Mouse (Mus musculus) limb, embryonic 15.5 days (tissue): ENCODE results near the gene Myo1g. TPM values are rescaled to one million over a fixed set of nuclear protein-coding genes. Genes with fewer than 3 reads are reported as not detected.

Experiments
- ATAC-seq: fragments of 200-750 bp; cut with Nextera tagmentation; 2 replicates; pipeline ENCODE4 v1.8.0; 2017; ENCODE audit warnings: low read depth, moderate TSS enrichment; ENCODE audit not compliant: insufficient number of reproducible peaks, low FRiP score, low TSS enrichment
- H3K27ac ChIP-seq: fragments of 300-500 bp; sonication (generic); 2 replicates; pipeline ENCODE4 v1.5.1; 2015; ENCODE audit warnings: moderate library complexity, mild to moderate bottlenecking, inconsistent platforms
- H3K27me3 ChIP-seq: fragments of 300-500 bp; sonication (generic); 2 replicates; pipeline ENCODE4 v1.6.1; 2015; ENCODE audit warnings: inconsistent platforms
- H3K36me3 ChIP-seq: fragments of 300-500 bp; sonication (generic); 2 replicates; pipeline ENCODE4 v1.6.1; 2015; ENCODE audit warnings: inconsistent platforms
- H3K4me1 ChIP-seq: fragments of 300-500 bp; sonication (generic); 2 replicates; pipeline ENCODE4 v1.6.1; 2015; ENCODE audit warnings: inconsistent platforms
- H3K4me2 ChIP-seq: fragments of 300-500 bp; sonication (generic); 2 replicates; pipeline ENCODE4 v1.6.1; 2015; ENCODE audit warnings: mild to moderate bottlenecking, inconsistent platforms
- H3K4me3 ChIP-seq: fragments of 300-500 bp; sonication (generic); 2 replicates; pipeline ENCODE4 v1.5.1; 2015; ENCODE audit warnings: mild to moderate bottlenecking, inconsistent platforms
- H3K9ac ChIP-seq: fragments of 300-500 bp; sonication (generic); 2 replicates; pipeline ENCODE4 v1.6.1; 2015; ENCODE audit warnings: inconsistent platforms
- H3K9me3 ChIP-seq: fragments of 300-500 bp; sonication (generic); 2 replicates; pipeline ENCODE4 v1.6.1; 2016; ENCODE audit warnings: inconsistent platforms
- WGBS: fragments of 180-500 bp; shearing (Covaris S2); methylation state at CpG from one replicate; pipeline ENCODE4 v1.1.7; 2015; 5-methylcytosine and 5-hydroxymethylcytosine counted together
- polyA plus RNA-seq: library from polyadenylated mRNA; unstranded; fragments of >200 nt; fragmentation: Nextera tagmentation; extraction: Ambion mirVana; gene quantifications from 2 replicates; pipeline ENCODE4 v1.2.1, GENCODE M21; 2015

Myo1g gene
- polyA plus RNA-seq, 1 experiment from 2014 or later = 3.6 TPM

DNA sequence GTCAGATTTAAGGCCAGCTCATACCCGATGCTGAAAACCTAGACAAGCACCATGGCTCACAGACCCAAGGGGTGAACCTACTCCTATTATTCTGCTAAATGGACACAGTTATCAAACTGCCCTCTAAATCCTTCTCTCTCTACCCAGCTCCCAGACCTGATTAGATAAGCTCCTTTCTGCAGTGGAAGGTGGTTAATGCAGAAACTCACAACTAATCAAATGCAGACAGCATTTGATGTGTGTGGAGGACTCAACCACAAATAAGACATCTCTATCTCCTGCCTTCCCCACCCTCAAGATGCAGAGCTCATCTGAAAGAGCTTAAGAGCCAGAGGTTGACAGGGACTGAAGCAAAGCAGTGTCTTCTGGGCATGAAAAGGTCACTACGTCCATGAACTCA is 37.7 kb downstream of the Myo1g start:
- Histone ChIP-seq H3K9me3 (no peaks in the 10 kb centered on the region), H3K36me3 (no peaks in the 10 kb centered on the region), H3K4me3 (no peak overlapping the region), H3K9ac (no peak overlapping the region), H3K4me1 (no peaks in the 10 kb centered on the region), H3K27ac (no peak overlapping the region), H3K4me2 (no peak overlapping the region), H3K27me3 (no peaks in the 10 kb centered on the region)
- 85% methylated on average over 2 of the region's 2 CpGs for WGBS
- no peak for ATAC-seq

DNA sequence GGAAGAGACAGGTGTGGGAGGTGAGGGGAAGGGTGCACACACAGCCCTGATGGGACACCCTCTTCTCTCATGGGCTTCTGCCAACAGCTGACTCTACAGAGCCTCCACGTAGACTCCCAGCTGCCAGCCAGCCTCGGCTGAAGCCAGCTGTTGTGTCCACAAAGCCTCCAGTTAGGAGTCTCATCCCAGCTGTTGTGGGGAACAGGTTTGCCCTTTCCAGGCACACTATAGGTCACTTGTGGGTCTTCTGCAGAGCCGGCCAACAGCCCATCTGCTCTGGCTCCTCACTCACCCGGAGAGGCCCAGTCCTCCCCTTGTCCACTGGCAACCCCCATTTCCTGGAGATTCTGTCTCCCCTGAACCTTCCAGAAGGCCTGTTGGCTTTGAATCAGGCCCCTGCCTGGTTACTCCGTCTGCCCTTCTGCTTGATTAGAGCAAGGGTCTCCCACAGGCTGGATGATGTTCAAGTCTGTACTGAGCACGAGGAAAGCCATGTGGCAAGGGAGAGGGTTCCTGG is 39.0 kb downstream of the Myo1g start:
- H3K4me3 ChIP-seq = no peak overlapping the region
- peak; percentile 42; the same call in 1 of the 2 replicates for ATAC-seq
- no peak overlapping the region for H3K27ac ChIP-seq
- 74% methylated on average over 6 of the region's 6 CpGs for WGBS
- H3K27me3 ChIP-seq = no peaks in the 10 kb centered on the region
- H3K4me1 ChIP-seq = no peaks in the 10 kb centered on the region
- H3K36me3 ChIP-seq = no peaks in the 10 kb centered on the region
- no peak overlapping the region for H3K9ac ChIP-seq
- no peaks in the 10 kb centered on the region for H3K9me3 ChIP-seq
- no peak overlapping the region for H3K4me2 ChIP-seq

DNA sequence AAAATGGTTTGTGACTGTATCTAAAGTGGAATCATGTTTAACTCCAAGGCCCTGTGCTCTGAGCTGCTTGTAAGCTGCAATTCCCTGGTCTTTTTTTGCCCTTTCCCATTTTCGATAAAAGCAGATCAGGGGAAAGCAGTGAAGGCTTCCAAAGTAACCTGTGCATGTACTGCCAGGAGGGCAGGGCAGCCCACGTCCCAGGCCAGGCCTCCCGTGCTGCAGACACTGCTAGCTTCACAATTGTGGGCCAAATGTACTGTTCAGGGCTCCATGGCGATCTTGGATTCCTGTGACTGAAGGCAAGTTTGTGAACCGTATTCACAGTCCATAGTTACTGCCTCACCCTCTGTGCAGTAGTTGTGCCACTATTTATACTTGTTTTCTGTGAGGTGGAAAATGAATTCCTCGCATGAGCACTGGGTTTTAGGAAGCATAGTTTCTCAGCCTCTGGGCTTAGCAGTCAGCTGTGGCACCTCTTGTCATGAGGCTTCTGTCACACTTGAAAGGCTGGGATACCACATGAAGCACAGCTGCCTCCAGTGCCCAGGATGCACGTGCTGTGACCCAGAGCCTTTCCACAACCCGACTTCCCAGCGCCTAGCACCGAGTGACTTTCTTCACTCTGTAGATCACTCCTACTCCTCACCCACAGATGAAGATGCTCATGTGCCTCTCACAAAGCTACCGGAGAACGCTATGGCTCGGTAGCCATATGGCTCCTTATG is 39.9 kb downstream of the Myo1g start:
- Histone ChIP-seq H3K4me3 (no peak overlapping the region), H3K36me3 (no peaks in the 10 kb centered on the region), H3K27me3 (no peaks in the 10 kb centered on the region), H3K9me3 (no peaks in the 10 kb centered on the region), H3K4me1 (no peaks in the 10 kb centered on the region), H3K9ac (no peak overlapping the region), H3K27ac (no peak overlapping the region), H3K4me2 (no peak overlapping the region)
- no peak for ATAC-seq
- 78% methylated on average over 13 of the region's 13 CpGs for whole genome bisulfite sequencing

DNA sequence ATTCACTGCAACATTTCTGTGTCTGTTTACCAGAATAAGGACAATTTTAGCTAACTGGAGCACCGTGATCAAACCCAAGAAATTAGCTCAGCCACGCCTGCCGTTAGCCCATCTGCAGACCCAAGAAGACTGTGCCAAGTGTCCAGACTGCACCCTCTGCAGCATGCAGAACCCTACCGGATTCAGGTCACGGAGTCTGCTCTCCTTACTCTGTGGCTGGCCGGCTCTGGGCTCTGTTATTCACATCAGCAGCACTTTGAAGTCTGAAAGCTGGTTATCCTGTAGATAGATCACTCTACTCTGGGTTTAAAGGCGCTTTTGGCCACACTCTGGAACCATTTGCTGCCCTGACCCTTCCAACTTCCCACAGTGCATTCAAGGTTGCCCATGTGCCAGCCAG is 40.6 kb downstream of the Myo1g start:
- Histone ChIP-seq H3K27ac (no peak overlapping the region), H3K9ac (no peak overlapping the region), H3K4me1 (no peaks in the 10 kb centered on the region), H3K27me3 (no peaks in the 10 kb centered on the region), H3K4me2 (no peak overlapping the region), H3K9me3 (no peaks in the 10 kb centered on the region), H3K4me3 (no peak overlapping the region), H3K36me3 (no peaks in the 10 kb centered on the region)
- 64% methylated on average over 7 of the region's 7 CpGs for WGBS
- no peak for ATAC-seq

DNA sequence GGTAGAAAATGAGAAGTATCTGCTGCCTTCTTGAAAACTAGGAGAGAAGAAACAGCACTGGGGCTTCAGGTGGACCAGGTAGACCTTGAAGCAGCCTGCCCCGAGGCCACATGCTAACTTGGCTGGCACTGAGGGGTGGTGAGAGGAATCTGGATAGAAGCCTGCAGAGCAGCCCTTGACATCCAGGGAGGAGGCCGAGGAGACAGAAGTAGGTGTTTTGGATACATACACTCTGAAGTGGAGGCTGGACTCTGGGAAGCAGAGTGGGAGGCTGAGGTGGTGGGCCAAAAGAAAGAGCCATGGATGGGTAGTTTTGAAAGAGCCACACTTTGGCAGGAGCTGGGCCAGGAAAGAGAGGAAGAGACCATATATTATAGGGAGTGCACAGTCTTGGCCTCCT is 41.5 kb downstream of the Myo1g start:
- 0 out of 2 replicates have a peak, but pooled peaks cover 2% of the 10 kb centered on the region for H3K36me3 ChIP-seq
- ATAC-seq = no peak
- H3K27me3 ChIP-seq = no peaks in the 10 kb centered on the region
- no peak overlapping the region for H3K9ac ChIP-seq
- 72% methylated on average over 2 of the region's 2 CpGs for WGBS
- H3K4me1 ChIP-seq = peaks cover 2% of the 10 kb centered on the region
- H3K4me2 ChIP-seq = no peak overlapping the region
- no peak overlapping the region for H3K4me3 ChIP-seq
- H3K27ac ChIP-seq = no peak overlapping the region
- H3K9me3 ChIP-seq = no peaks in the 10 kb centered on the region

DNA sequence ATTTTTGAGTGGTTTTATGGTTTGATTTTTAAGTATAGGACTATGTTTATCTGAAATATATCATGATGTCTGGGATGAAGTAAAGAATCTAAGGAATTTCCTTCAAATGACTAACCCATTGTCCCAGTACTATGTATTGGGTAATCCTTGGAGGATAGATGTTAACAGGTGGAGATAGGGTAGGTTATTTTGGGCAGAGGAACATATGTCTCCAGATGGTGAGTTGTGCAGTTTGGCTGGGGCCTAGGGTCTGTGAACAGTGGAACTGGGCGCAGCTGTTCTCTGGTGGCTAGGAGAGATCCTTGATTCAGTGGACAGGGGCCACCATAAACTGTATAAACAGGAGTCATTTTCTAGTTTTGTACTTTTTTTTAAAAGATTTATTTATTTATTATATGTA is 43.4 kb downstream of the Myo1g start:
- no peaks in the 10 kb centered on the region for H3K27me3 ChIP-seq
- peaks cover 14% of the 10 kb centered on the region for H3K4me1 ChIP-seq
- 0 out of 2 replicates have a peak, but pooled peaks cover 8% of the 10 kb centered on the region for H3K36me3 ChIP-seq
- no peak for ATAC-seq
- H3K9me3 ChIP-seq = no peaks in the 10 kb centered on the region
- no peak overlapping the region for H3K27ac ChIP-seq
- WGBS = 97% methylated on average over 1 of the region's 1 CpGs
- H3K4me3 ChIP-seq = no peak overlapping the region
- no peak overlapping the region for H3K9ac ChIP-seq
- no peak overlapping the region for H3K4me2 ChIP-seq

DNA sequence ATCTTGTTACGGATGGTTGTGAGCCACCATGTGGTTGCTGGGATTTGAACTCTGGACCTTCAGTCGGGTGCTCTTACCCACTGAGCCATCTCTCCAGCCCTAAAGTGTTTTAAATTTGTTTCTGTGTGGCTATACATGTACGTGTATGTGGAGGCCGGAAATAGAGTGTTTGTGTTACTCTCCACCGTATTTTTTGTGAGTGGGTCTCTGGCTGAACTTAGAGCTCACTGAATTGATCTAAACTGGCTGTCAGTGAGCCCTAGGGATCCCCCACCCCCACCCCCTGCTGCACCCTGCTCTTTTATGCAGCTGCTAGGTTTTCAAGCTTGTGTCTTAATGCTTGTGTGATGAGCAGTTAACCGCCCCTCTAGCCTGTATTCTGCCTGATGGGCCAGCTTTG is 43.9 kb downstream of the Myo1g start:
- Histone ChIP-seq H3K4me3 (no peak overlapping the region), H3K4me1 (peaks cover 17% of the 10 kb centered on the region), H3K27ac (no peak overlapping the region)

DNA sequence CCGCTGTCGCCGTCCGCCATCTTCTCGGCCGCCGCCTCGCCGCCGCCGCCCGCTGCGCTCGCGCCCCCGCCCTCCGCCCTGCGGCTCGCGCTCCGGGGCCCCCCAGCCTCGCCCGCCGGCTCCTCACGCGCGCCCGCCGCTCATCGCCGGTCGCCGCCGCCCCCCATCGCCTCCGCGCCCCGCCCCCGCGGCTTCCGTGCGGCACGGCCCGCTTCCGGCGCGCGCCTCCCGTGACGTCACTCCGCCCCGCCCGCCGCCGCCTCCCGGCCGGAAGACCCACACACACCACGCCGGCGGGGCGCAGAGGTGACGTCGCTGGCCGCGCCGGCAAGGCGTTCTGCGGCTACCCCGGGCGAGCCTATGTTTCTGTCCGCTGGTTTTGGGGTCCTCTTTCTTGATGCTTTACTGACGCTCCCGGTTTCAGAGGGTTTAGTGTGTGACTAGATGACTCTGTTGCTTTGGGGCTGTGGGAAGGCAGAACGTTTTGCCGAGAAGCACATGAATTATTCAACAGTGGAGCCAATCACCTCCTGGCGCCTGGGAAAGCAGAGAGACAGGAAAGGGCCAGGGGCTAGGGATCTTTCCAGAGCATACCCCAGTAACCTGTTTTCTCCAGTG is 44.8 kb downstream of the Myo1g start, which contains the start of gene Purb:
Gene Purb, minus strand, starts transcription at position 51 of the 618 bp plus-strand sequence.
- ATAC-seq = peak; percentile 91

More for the DNA sequence above, 43.9 kb downstream of the Myo1g start:
- Histone ChIP-seq H3K27me3 (no peaks in the 10 kb centered on the region), H3K9me3 (no peaks in the 10 kb centered on the region), H3K4me2 (no peak overlapping the region), H3K9ac (no peak overlapping the region), H3K36me3 (0 out of 2 replicates have a peak, but pooled peaks cover 8% of the 10 kb centered on the region)
- no peak for ATAC-seq
- WGBS = 70% methylated on average over 6 of the region's 6 CpGs

DNA sequence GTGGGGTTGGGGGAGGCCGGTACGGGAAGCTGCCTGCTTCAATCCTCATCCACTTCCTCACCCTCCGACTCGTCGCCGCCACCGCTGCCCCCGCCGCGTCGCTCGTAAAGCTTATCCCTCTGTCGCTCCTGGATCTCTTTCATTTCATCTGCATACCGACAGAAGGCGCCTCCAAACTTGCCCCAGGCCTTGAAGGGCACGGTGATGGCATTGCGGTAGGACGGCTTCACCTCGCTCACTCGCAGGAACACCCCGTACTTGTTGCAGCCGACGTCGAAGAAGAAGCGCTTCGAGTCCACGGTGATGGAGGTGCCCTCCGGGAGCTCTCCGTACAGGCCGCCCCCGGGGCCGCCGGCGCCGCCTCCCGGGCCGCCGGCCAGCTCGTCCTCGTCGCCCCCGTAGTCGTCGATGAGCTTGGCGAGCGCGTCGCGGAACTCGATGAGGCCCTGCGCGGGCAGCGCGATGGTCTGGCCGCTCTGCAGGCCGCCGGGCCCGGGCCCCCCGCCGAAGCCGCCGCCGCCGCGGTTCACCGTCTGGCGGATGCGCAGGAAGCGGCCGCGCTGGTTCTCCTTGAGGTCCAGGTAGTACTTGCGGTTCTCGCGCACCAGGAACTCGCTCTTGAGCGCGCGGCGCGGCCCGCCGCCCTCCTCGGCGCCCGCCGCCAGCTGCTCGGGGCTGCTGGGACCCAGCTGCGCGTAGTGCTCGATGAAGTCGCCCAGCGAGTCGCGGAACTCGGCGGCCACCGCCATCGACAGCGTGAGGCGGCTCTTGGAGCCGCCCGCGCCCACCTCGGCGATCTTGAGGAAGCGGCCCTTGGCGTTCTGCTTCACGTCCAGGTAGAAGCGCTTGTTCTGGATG is 45.7 kb downstream of the Myo1g start:
- under 1% methylated on average over 107 of the region's 109 CpGs for WGBS
- ATAC-seq = 0 out of 2 replicates have a peak, but pooled peaks have one; percentile 22
- 0 out of 2 replicates have a peak, but pooled peaks cover 14% of the 10 kb centered on the region for H3K36me3 ChIP-seq
- H3K4me2 ChIP-seq = peak overlapping the region; percentile 66
- H3K4me1 ChIP-seq = peaks cover 33% of the 10 kb centered on the region
- no peaks in the 10 kb centered on the region for H3K27me3 ChIP-seq
- no peaks in the 10 kb centered on the region for H3K9me3 ChIP-seq
- peak overlapping the region; percentile 93 for H3K4me3 ChIP-seq
- H3K27ac ChIP-seq = peak overlapping the region; percentile 97
- H3K9ac ChIP-seq = peak overlapping the region; percentile 94

More for the DNA sequence above, 44.8 kb downstream of the Myo1g start, which contains the start of gene Purb:
- Histone ChIP-seq H3K36me3 (0 out of 2 replicates have a peak, but pooled peaks cover 9% of the 10 kb centered on the region), H3K4me2 (peak within 1 kb of the TSS; percentile 66), H3K9me3 (no peaks in the 10 kb centered on the region), H3K4me3 (peak within 1 kb of the TSS; percentile 93), H3K9ac (peak within 1 kb of the TSS; percentile 94), H3K4me1 (peaks cover 24% of the 10 kb centered on the region), H3K27me3 (no peaks in the 10 kb centered on the region), H3K27ac (peak within 1 kb of the TSS; percentile 97)
- WGBS = under 1% methylated on average over 64 of the region's 76 CpGs

DNA sequence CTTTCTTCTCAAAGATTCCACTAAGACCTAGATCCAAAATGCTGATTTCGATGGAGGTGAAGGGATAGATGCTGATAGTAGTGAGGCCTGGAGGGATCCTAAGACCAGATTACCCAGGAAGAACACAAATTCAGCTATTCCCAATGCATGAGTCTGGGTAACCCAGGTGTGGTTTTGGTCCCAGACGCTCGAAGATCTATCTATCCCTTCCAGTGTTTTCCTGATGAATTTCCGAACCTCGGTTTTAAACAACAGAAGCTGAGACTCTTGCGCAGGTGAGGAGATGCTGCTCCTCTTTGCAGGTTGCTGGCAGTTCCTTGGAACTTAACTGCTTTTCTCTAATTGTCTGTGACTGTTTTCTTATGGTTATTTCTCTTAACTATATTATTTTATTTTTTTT is 46.4 kb downstream of the Myo1g start:
- 27% methylated on average over 6 of the region's 6 CpGs for WGBS
- H3K27me3 ChIP-seq = no peaks in the 10 kb centered on the region
- peak overlapping the region; percentile 93 for H3K4me3 ChIP-seq
- peaks cover 35% of the 10 kb centered on the region for H3K4me1 ChIP-seq
- H3K36me3 ChIP-seq = 0 out of 2 replicates have a peak, but pooled peaks cover 14% of the 10 kb centered on the region
- H3K9me3 ChIP-seq = no peaks in the 10 kb centered on the region
- peak overlapping the region; percentile 66 for H3K4me2 ChIP-seq
- H3K27ac ChIP-seq = peak overlapping the region; percentile 97; the same call in 1 of the 2 replicates
- peak overlapping the region; percentile 94 for H3K9ac ChIP-seq
- ATAC-seq = no peak

DNA sequence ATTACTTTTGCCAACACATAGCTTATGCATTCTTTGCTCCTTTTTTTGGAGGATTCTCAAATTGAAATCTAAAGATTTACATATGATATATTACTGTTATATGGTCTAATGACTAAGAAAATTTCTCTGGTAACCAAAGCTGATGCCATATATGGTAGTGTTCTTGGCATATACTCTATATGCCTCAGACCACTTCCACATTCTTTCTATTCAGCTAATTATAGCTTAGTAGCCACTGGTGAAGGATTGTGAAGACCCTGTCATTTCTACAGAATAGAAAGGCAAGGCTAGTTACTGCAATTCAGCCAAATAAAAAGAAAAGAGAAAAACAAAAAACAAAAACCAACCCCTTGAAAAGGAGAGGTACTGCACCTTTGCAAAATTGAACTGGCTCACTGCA is 48.7 kb downstream of the Myo1g start:
- peaks cover 40% of the 10 kb centered on the region for H3K4me1 ChIP-seq
- no peaks in the 10 kb centered on the region for H3K9me3 ChIP-seq
- peak overlapping the region; percentile 93 for H3K4me3 ChIP-seq
- peak overlapping the region; percentile 24; the same call in 1 of the 2 replicates for H3K27ac ChIP-seq
- peaks cover 15% of the 10 kb centered on the region; the same call in 1 of the 2 replicates for H3K36me3 ChIP-seq
- H3K27me3 ChIP-seq = no peaks in the 10 kb centered on the region
- ATAC-seq = no peak
- 0 out of 2 replicates have a peak overlapping the region, but pooled peaks have one; percentile 5 for H3K9ac ChIP-seq
- peak overlapping the region; percentile 66 for H3K4me2 ChIP-seq
